Mouse (Mus musculus) intestine, postnatal 0 days (tissue): ENCODE results near the gene Anks6. TPM values are rescaled to one million over a fixed set of nuclear protein-coding genes. Genes with fewer than 3 reads are reported as not detected.

Experiments
- ATAC-seq: fragments of 200-750 bp; cut with Nextera tagmentation; 2 replicates; pipeline ENCODE4 v1.8.0; 2017; ENCODE audit warnings: mild to moderate bottlenecking, moderate TSS enrichment, moderate library complexity
- H3K27ac ChIP-seq: fragments of 300-500 bp; sonication (generic); 2 replicates; pipeline ENCODE4 v1.5.1; 2014; ENCODE audit warnings: mild to moderate bottlenecking, low read depth, low read length, moderate library complexity
- H3K27me3 ChIP-seq: fragments of 300-500 bp; sonication (generic); replicated peaks from 2 replicates; pipeline ENCODE4 v1.6.1; 2014; ENCODE audit warnings: low read length, mixed read lengths; ENCODE audit not compliant: control insufficient read depth, insufficient read depth
- H3K36me3 ChIP-seq: fragments of 300-500 bp; sonication (generic); 2 replicates; pipeline ENCODE4 v1.6.1; 2014; ENCODE audit warnings: mild to moderate bottlenecking, moderate library complexity; ENCODE audit not compliant: control insufficient read depth, insufficient read depth
- H3K4me1 ChIP-seq: fragments of 300-500 bp; sonication (generic); replicated peaks from 2 replicates; pipeline ENCODE4 v1.6.1; 2014; ENCODE audit warnings: antibody characterized with exemption, low read length, mixed read lengths; ENCODE audit not compliant: control insufficient read depth, insufficient read depth
- H3K4me2 ChIP-seq: fragments of 300-500 bp; sonication (generic); replicated peaks from 2 replicates; pipeline ENCODE4 v1.6.1; 2014; ENCODE audit warnings: low read depth, mild to moderate bottlenecking, moderate library complexity
- H3K4me3 ChIP-seq: fragments of 300-500 bp; sonication (generic); 2 replicates; pipeline ENCODE4 v1.5.1; 2014; ENCODE audit warnings: low read depth, low read length
- H3K9ac ChIP-seq: fragments of 300-500 bp; sonication (generic); 2 replicates; pipeline ENCODE4 v1.6.1; 2014; ENCODE audit warnings: mild to moderate bottlenecking, low read depth, low read length
- H3K9me3 ChIP-seq: fragments of 300-500 bp; sonication (generic); 2 replicates; pipeline ENCODE4 v1.6.1; 2016; ENCODE audit warnings: mixed run types; ENCODE audit not compliant: control insufficient read depth
- CTCF ChIP-seq: sonication (generic); IDR thresholded peaks from 2 replicates; pipeline ENCODE4 v1.5.1; 2016; ENCODE audit warnings: low read depth, mild to moderate bottlenecking, control low read depth, antibody characterized with exemption, moderate library complexity
- WGBS: fragments of 180-500 bp; shearing (Covaris S2); extraction: QIAGEN DNeasy Blood & Tissue Kit; methylation state at CpG from one replicate; pipeline ENCODE4 v1.1.7; 2014; 5-methylcytosine and 5-hydroxymethylcytosine counted together
- polyA plus RNA-seq: library from polyadenylated mRNA; unstranded; fragments of >200 nt; fragmentation: Nextera tagmentation; extraction: Ambion mirVana; gene quantifications from 2 replicates; pipeline ENCODE4 v1.2.1, GENCODE M21; 2015

Anks6 gene
- polyA plus RNA-seq, 1 experiment from 2014 or later: 1.3 TPM

DNA sequence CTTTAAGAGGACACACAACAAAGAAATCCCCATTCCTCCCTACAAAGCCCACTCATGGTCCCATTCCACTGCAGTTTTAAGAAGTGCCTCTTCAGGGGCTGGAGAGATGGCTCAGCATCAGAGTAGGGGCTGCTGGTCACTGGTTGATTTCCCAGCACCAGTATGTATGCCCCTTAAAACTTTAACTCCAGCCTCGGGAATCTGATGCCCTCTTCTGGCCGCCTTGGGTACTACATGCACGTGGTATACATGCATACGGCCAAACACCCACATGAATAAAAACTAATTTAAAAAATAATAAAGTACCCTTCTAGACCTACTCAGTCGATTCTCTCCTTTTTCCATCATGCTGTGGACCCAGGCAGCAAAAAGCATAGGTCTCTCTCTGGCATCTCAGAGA lies 36.7 kb downstream of the Anks6 start:
- peaks cover 4% of the 10 kb centered on the region; the same call in 1 of the 2 replicates for H3K36me3 ChIP-seq
- no peak overlapping the region for H3K4me2 ChIP-seq
- no peaks in the 10 kb centered on the region for H3K27me3 ChIP-seq
- no peak overlapping the region for H3K9ac ChIP-seq
- H3K27ac ChIP-seq: no peak overlapping the region
- no peak for ATAC-seq
- TF ChIP-seq CTCF: peak; percentile 78
- 18% methylated on average over 5 of the region's 5 CpGs for WGBS
- no peaks in the 10 kb centered on the region for H3K9me3 ChIP-seq
- no peaks in the 10 kb centered on the region; the same call in 1 of the 2 replicates for H3K4me1 ChIP-seq
- no peak overlapping the region for H3K4me3 ChIP-seq

- no peak overlapping the region for H3K27ac ChIP-seq
These were observed 42.1 kb downstream of the Anks6 start for GRCm38 (mm10) chr4:47015156-47015555.

DNA sequence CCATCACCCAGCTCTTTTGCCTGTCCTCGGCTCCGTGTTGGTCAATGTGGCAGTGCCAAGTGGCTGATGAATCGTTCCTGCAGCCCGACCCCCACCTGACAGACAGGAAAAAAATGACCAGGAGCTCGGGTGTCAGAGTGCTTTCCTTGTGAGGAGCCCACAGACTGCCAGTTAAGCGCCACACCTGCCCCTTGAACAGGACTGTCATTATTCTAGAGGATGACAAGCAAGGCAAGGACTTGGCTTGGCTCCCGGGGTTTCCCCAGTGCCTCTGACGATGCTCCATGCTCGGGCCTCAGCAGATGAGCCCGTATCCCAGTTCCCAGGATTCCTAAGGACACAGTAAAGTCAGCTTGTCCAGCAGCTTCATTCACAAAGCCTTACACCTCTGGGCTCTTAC lies 44.8 kb downstream of the Anks6 start:
- 56% methylated on average over 10 of the region's 10 CpGs for WGBS
- Histone ChIP-seq H3K4me2 (no peak overlapping the region), H3K27me3 (0 out of 2 replicates have a peak, but pooled peaks cover 3% of the 10 kb centered on the region), H3K9me3 (no peaks in the 10 kb centered on the region), H3K4me3 (no peak overlapping the region), H3K9ac (no peak overlapping the region), H3K27ac (no peak overlapping the region), H3K36me3 (peaks cover 4% of the 10 kb centered on the region; the same call in 1 of the 2 replicates), H3K4me1 (no peaks in the 10 kb centered on the region; the same call in 1 of the 2 replicates)
- ATAC-seq: no peak
- TF ChIP-seq CTCF: no peak

More at GRCm38 (mm10) chr4:47015156-47015555, 42.1 kb downstream of the Anks6 start:
- H3K4me3 ChIP-seq: no peak overlapping the region
- no peak overlapping the region for H3K4me2 ChIP-seq
- 0 out of 2 replicates have a peak, but pooled peaks cover 3% of the 10 kb centered on the region for H3K27me3 ChIP-seq
- ATAC-seq: no peak
- 17% methylated on average over 3 of the region's 3 CpGs for WGBS
- no peak for TF ChIP-seq CTCF
- H3K36me3 ChIP-seq: peaks cover 4% of the 10 kb centered on the region; the same call in 1 of the 2 replicates
- H3K4me1 ChIP-seq: no peaks in the 10 kb centered on the region; the same call in 1 of the 2 replicates
- H3K9ac ChIP-seq: no peak overlapping the region
- H3K9me3 ChIP-seq: no peaks in the 10 kb centered on the region

- no peaks in the 10 kb centered on the region for H3K36me3 ChIP-seq
- H3K27me3 ChIP-seq: 0 out of 2 replicates have a peak, but pooled peaks cover 3% of the 10 kb centered on the region
- no peaks in the 10 kb centered on the region; the same call in 1 of the 2 replicates for H3K4me1 ChIP-seq
- WGBS: 40% methylated on average over 12 of the region's 12 CpGs
- ATAC-seq: no peak
- H3K27ac ChIP-seq: no peak overlapping the region
- 0 out of 2 replicates have a peak overlapping the region, but pooled peaks have one; percentile 6 for H3K4me2 ChIP-seq
- H3K9me3 ChIP-seq: no peaks in the 10 kb centered on the region
- H3K9ac ChIP-seq: no peak overlapping the region
- TF ChIP-seq CTCF: no peak
- no peak overlapping the region for H3K4me3 ChIP-seq
These were observed 46.6 kb downstream of the Anks6 start for GRCm38 (mm10) chr4:47010400-47011231.

DNA sequence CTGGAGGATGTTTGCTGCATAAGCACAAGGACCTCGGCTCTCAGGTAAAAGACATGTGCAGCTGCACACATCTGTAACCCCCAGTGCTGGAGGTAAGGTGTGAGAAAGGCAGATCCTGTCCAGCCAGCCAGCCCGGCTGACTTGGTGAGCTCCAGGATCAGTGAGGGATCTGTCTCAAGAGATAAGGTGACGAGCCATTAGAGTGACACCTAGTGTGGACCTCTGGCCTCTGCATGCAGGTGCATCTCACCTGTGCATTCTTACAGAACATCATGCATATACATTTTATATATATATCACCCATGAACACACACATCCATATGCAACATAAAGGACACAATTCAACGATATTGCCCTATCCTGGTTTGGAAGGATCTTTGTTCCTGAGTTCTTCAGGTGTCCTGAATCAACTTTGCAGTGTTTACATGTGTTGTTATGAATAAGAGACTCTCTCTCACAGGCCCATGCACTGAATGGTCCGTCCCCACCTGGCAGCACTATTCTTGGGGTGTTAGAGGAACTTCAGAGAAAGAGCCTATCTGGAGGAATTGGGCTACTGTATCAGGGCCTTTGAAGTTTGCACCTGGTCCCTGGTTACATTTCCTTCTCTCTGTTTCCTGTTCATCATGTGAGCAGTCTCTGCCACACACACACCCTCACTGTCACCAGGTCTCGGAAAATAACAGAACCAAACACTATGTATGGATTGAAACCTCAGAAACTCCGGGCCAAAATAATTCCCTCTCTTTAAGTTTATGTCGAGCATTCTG lies 56.4 kb downstream of the Anks6 start:
- peak; percentile 63 for TF ChIP-seq CTCF
- ATAC-seq: no peak
- Histone ChIP-seq H3K4me3 (no peak overlapping the region), H3K27me3 (no peaks in the 10 kb centered on the region), H3K4me2 (no peak overlapping the region), H3K9me3 (no peaks in the 10 kb centered on the region), H3K4me1 (no peaks in the 10 kb centered on the region), H3K9ac (no peak overlapping the region), H3K27ac (no peak overlapping the region), H3K36me3 (no peaks in the 10 kb centered on the region)
- whole genome bisulfite sequencing: 48% methylated on average over 8 of the region's 8 CpGs

GRCm38 (mm10) chr4:46997969-46998368 lies 59.3 kb downstream of the Anks6 start:
- ATAC-seq: no peak
- Histone ChIP-seq H3K27me3 (peaks cover 11% of the 10 kb centered on the region), H3K9me3 (no peaks in the 10 kb centered on the region), H3K27ac (no peak overlapping the region), H3K36me3 (no peaks in the 10 kb centered on the region), H3K9ac (no peak overlapping the region), H3K4me1 (no peaks in the 10 kb centered on the region), H3K4me3 (no peak overlapping the region), H3K4me2 (no peak overlapping the region)
- no peak for TF ChIP-seq CTCF
- 81% methylated on average over 2 of the region's 2 CpGs for WGBS
